Mouse (Mus musculus) cerebellum, adult 11 months (tissue): ENCODE measurements around the gene Sema5a.
A peak's percentile ranks its signal among the peaks of the same experiment; 100 is the strongest.
"Not testable (repeated sequence)": the region's sequence is repeated elsewhere in the genome, so short reads cannot be mapped to it uniquely, and the experiment has no call there.

Experiments used
- DNase-seq: peaks from one replicate; pipeline ENCODE4 v3.0.0; 2022

Sema5a gene

GRCm38 (mm10) chr15:32244344-32244955 lies at the start of gene Sema5a:
Gene Sema5a, plus strand, starts transcription at chr15:32244810.
- peak; percentile 48 for DNase-seq

- DNase-seq: no peak
Observed at GRCm38 (mm10) chr15:32198076-32198475, 46.5 kb upstream of the Sema5a start.

DNA sequence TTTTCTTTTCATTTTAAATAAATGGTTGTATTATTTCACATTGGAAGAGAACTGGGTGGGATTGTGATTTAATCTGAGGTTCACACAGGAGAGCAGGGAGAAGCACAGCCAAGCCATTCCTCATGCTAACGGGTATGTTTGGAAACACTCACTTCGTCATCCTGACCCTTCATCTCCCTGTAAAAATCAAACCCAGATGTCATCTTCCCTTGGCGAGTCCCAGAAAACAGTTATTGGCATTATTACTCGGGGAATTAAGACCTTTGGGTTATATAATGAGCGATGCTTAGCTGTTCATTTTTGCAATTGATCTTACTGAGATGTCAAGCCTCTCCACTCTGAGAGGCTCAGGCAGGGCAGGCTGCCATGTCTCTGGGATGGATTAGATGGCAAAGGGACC lies 46.0 kb upstream of the Sema5a start:
- no peak for DNase-seq

DNA sequence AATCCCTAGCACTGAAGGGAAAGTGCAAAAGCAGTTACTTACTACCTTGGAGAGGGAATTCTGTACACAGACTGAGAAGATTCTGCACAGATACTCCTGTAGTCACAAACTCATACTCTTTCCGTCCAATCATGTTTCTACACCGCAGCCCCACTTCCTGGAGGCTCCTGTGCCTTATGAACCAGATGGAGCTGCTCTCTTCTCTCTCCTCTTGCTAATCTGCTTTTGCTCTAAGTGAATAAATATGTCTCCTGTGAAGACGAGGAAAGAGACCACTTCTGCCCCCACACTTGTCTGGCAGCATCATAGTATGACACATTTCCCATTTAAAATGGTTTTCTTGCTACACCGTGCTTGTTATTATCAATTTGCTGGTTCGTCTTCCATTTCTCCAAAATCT lies 41.4 kb upstream of the Sema5a start:
- DNase-seq: no peak

- no peak for DNase-seq
Observed at GRCm38 (mm10) chr15:32204908-32205307, 39.7 kb upstream of the Sema5a start.

DNA sequence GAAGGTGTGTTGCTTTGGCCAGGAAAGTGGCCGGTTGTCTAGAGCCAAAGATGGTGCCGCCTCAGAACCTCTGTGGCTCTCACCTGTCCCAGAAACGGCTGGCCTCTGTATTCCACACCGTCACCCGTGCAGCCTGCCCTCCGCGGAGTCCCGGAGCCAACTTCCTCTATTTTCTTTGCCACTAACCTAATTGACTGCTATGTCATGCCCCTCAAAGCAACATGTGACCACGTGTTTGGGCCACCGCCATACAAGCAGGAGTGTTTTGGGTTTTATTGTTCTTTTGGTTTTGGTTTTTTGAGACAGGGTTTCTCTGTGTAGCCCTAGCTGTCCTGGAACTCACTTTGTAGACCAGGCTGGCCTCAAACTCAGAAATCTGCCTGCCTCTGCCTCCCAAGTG lies 29.9 kb upstream of the Sema5a start:
- DNase-seq: not testable (repeated sequence)

- DNase-seq: no peak
Observed at GRCm38 (mm10) chr15:32223028-32223427, 21.6 kb upstream of the Sema5a start.

DNA sequence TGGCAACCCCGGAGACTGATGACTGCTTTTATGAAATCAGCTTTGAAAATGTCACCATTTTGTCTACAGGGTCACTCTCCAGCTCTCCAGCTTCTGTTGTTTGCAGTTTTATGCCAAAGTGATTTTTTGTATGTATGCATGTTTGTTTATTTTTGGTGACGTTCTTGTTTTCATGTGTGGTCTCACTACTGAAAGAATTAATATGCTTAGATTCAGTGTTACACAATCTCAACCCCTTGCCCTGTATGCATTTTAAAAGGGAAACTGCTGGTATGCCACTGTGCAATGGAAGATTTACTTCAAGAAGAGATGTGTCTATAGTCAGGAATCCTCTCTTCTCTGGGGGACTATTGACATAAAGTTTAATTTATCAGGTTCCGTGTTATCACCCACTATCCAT lies 19.2 kb upstream of the Sema5a start:
- DNase-seq: no peak

DNA sequence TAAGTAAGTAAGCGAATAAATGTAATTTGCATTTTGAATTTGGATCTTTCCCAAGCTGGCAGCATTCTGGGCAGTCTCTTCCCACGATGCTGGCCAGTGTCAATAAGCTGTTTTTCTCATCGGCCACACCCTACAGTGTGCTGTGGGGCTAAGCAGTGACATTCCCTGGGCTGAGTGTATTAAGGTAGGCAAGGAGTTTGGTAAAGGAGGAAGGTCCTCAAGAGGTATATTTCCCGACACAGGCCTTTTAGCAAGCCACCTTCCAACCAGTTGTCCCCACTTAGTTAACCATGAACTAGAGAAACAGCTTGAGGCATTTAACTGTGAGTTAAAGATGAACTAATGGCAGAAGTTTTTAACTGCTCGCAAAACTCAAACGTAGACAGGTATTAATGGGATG lies 18.2 kb upstream of the Sema5a start:
- DNase-seq: no peak

- DNase-seq: no peak
Observed at GRCm38 (mm10) chr15:32226888-32227395, 17.7 kb upstream of the Sema5a start.

GRCm38 (mm10) chr15:32230066-32230465 lies 14.5 kb upstream of the Sema5a start:
- DNase-seq: no peak

- no peak for DNase-seq
Observed at GRCm38 (mm10) chr15:32232189-32232588, 12.4 kb upstream of the Sema5a start.

DNA sequence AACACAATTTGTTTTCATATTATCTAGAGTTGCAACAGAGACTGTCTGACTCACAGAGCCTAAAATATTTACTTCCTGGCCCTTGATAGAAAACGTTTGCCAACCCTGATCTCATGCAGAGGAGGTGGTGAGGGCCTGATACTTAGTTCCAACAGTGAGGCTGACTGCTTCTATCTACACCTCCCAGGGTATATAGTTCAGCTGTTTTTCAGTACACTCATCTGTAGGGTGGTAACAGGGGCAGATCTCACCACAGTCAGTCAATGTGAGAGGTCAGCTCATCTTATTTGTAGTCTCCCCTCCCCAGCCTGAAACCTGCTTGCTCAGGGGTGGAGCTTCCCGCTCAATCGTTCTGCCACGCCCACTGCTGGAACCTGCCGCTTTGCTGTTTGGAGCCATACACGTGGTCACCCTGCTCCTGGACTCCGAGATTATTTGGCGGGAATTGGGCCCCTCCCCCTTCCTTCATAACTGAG lies 11.9 kb upstream of the Sema5a start:
- DNase-seq: not testable (repeated sequence)

DNA sequence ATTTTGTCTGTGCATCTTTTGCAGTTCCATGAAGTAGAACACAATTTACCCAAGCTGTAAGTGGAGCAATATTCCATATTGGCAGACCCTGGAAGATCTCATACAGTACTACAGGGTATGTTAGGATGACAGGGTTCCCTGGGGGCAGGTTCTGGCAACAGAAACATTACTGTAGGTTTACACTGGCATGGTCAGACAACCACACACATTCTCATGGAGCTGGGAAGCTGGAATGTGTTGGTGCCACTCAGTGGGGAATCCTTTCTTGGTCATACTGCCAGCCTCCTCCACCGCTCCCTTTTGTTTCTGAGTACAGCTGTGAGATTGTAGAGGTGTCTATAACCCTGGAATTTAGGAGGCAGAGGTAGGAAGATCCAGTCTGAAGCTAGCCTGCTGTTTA lies 11.2 kb upstream of the Sema5a start:
- DNase-seq: no peak

DNA sequence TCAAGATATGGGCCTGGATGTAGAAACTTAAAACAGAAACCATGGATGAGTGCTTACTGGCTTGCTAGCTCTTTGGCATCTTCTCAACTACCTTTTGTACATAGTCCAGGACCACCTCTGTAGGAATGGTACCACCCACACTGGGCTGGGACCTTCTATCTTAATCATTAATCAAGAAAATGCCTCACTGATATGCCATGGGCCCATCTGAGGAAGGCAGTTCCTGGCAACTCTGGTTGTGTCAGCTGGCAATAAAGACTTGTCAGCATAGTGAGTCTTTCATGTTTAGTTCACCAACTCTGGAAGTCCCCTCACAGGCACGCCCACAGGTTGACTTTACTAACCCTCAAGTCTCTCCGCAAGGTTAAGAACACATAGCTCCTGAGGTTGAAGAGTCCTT lies 5.5 kb upstream of the Sema5a start:
- no peak for DNase-seq

GRCm38 (mm10) chr15:32240159-32240558 lies 4.5 kb upstream of the Sema5a start:
- DNase-seq: no peak

- DNase-seq: no peak
Observed at GRCm38 (mm10) chr15:32241666-32242065, 2.9 kb upstream of the Sema5a start.

DNA sequence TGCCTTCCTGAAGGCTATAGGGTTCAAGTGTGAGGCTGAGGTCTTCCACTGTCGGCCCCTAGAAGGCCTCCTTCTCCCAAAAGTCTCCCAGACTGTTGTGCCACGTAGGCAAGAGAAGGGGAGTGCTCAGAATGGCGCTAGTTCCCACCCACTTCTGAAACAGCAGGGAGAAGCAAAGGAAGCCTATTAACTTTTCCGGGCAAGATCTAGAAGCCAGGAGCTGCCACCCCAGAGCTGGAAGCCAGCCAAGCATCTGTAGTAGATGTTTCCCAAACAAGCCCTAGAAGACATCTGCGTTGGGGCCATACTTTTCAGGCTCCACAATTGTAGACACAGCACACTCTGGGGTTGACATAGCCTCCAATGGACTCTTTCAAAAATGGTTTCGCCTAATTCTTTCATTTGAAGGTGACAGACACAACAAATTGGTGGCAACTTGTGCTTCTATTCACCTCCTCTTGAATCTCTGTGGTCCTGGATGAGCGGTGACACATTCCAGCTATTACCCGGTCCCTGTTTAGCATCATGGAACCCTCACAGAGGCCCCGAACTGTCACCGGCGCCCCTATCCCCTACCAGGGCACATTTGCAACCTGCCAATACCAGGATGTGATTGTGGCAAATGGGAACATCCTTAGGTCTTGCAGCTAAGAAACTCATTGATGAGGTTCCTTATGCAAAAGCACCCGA lies 1.4 kb upstream of the Sema5a start:
- no peak for DNase-seq

DNA sequence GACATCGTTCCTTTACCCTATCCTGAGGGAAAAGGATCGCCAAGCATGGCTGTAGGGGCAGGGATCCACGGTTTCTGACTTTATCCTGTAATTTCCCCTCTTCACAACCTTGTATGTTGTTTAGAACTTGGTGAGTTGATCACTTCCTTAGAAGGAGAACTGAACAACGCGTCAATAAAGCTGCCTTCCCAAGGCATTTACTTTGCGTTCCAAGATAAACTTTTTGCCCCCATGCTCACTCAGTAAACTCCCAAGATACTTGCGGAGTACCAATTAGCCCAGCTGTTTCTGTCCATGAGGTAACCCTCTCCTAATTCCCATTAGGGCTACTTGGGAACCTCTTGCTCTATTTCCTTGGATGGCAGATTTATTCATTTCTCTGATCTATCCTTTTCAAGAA lies 786 bp upstream of the Sema5a start:
- DNase-seq: no peak

DNA sequence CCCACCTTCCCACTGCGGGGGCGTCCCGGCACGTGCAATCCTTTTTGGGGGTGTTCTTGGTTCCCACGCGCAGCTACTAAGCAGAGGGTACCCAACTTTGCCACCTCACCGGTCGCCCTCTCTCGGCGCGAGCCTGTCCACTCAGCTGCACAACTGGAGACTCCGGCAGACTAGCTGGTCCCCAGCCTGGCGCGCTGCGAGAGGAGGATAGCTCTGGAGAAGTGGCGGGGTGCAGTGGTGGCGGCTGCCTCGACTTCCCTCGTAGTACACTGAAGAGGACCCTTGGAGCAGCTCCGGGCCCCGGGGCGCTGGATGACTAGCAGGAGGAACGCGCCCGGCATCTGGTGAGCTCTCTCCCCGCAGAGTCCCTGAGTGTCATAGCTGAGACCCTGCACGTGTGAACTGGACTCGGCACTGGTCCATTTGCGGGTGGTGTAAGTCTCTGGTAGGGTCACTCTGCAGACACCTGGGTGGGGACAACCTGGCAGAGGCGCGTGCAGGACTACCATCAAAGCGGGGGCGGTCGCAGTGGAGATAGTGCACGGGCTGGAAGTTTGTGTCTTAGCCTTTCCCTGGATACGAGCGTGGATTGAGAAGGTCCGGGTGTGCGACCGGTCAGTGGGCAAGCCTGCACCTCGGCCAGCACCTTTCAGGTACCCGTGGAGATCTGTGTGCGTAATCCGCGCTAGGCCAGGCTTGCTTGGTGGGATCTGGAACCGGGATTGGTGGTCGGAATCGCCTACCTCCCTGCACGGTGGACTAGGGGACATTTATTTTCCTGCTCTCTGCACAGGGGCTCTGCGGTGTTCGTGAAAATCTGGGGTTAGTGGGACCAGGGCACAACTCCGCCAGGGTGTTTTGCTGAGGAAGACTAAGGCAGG lies 586 bp downstream of the Sema5a start:
- peak; percentile 41 for DNase-seq

- peak; percentile 87 for DNase-seq
Observed at GRCm38 (mm10) chr15:32245837-32246670, 1.4 kb downstream of the Sema5a start.

DNA sequence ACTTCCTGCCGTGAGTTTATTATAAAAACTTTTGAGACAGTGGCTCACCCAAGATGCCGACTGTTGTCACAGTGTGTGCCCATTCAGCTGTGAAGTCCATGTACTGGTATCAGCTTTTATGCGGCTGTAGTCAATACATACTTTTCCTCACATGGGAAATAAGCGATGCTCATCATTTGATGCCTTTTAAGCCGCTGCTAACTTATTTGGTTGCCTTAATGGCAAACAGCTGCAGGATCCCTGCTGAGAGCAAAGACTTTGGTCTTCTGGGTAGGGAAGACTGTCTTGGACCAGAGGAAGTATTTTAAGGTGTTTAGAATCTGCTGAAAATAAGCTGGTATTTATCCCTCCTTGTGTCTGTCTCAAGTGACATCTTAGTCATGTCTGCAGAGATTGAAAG lies 2.7 kb downstream of the Sema5a start:
- DNase-seq: no peak

DNA sequence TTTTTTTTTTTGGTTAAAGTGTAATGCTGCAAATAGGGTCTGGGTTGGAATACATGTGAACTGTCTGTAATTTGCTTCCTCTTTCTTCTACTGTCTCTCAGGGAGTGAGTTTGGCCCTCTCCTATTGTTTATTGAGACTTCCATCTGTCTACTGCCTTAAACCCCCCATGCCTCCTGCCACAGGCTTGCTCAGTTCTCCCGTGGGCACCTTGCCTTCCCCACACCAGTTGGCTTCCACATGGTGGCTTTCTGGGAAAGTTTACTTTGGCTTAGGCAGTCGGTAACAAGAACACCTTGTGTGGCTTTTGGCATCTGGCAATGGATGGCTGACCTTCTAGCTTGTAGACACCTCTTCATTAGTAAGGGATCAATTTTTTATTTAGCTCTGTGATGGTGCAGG lies 10.2 kb downstream of the Sema5a start:
- DNase-seq: no peak
